Mouse (Mus musculus): ENCODE data around the gene Vwc2. TPM values are rescaled to one million over a fixed set of nuclear protein-coding genes. Genes with fewer than 3 reads are reported as not detected.
A peak's percentile ranks its signal among the peaks of the same experiment; 100 is the strongest.

Gene Vwc2
- polyA plus RNA-seq (2015; fragmentation: Nextera tagmentation; extraction: Ambion mirVana) = 0.86 and 1.0 TPM in 2 replicates

- no peak within 1 kb of the TSS for H3K27ac ChIP-seq
- H3K9ac ChIP-seq = no peak within 1 kb of the TSS
- peak within 1 kb of the TSS; percentile 84 for H3K4me2 ChIP-seq
- peaks cover 58% of the 10 kb centered on the region for H3K27me3 ChIP-seq
- H3K36me3 ChIP-seq = no peaks in the 10 kb centered on the region
- peaks cover 27% of the 10 kb centered on the region for H3K4me1 ChIP-seq (replicated peaks)
- H3K9me3 ChIP-seq (replicated peaks) = no peaks in the 10 kb centered on the region
- WGBS = under 1% methylated on average over 28 of the region's 28 CpGs
- peak within 1 kb of the TSS; percentile 49 for H3K4me3 ChIP-seq
- no peak for ATAC-seq (replicated peaks; ENCODE audit: insufficient number of reproducible peaks, insufficient read depth, low FRiP score, low read depth)
Observed at GRCm38 (mm10) chr11:11113576-11114233, at the start of gene Vwc2. TSS of gene Vwc2 (plus strand) at chr11:11114223.

- no peaks in the 10 kb centered on the region for H3K4me1 ChIP-seq (replicated peaks)
- no peak overlapping the region for H3K9ac ChIP-seq
- no peaks in the 10 kb centered on the region for H3K36me3 ChIP-seq
- no peak overlapping the region for H3K27ac ChIP-seq
- WGBS = 86% methylated on average over 1 of the region's 1 CpGs
- ATAC-seq (replicated peaks; ENCODE audit: insufficient number of reproducible peaks, insufficient read depth, low FRiP score, low read depth) = no peak
- H3K4me2 ChIP-seq = no peak overlapping the region
- H3K4me3 ChIP-seq = no peak overlapping the region
- no peaks in the 10 kb centered on the region for H3K27me3 ChIP-seq
- no peaks in the 10 kb centered on the region for H3K9me3 ChIP-seq (replicated peaks)
Observed at GRCm38 (mm10) chr11:11088162-11088756, 25.8 kb upstream of the Vwc2 start.

GRCm38 (mm10) chr11:11097606-11098005 is 16.4 kb upstream of the Vwc2 start:
- H3K9ac ChIP-seq = no peak overlapping the region
- no peaks in the 10 kb centered on the region for H3K27me3 ChIP-seq
- no peak overlapping the region for H3K27ac ChIP-seq
- no peak overlapping the region for H3K4me2 ChIP-seq
- H3K4me1 ChIP-seq (replicated peaks) = no peaks in the 10 kb centered on the region
- H3K9me3 ChIP-seq (replicated peaks) = no peaks in the 10 kb centered on the region; the same call in 1 of the 2 replicates
- ATAC-seq (replicated peaks; ENCODE audit: insufficient number of reproducible peaks, insufficient read depth, low FRiP score, low read depth) = no peak
- WGBS = 62% methylated on average over 1 of the region's 1 CpGs
- no peak overlapping the region for H3K4me3 ChIP-seq
- no peaks in the 10 kb centered on the region for H3K36me3 ChIP-seq

- ATAC-seq (replicated peaks; ENCODE audit: insufficient number of reproducible peaks, insufficient read depth, low FRiP score, low read depth) = no peak
- Histone ChIP-seq H3K36me3 (no peaks in the 10 kb centered on the region), H3K9me3 (replicated peaks) (no peaks in the 10 kb centered on the region; the same call in 1 of the 2 replicates), H3K9ac (no peak overlapping the region), H3K4me1 (replicated peaks) (no peaks in the 10 kb centered on the region), H3K4me3 (no peak overlapping the region), H3K27ac (no peak overlapping the region), H3K4me2 (no peak overlapping the region), H3K27me3 (no peaks in the 10 kb centered on the region)
- 69% methylated on average over 4 of the region's 4 CpGs for WGBS
Observed at GRCm38 (mm10) chr11:11098282-11098681, 15.7 kb upstream of the Vwc2 start.

GRCm38 (mm10) chr11:11099011-11099410 is 15.0 kb upstream of the Vwc2 start:
- Histone ChIP-seq H3K4me3 (no peak overlapping the region), H3K4me1 (replicated peaks) (no peaks in the 10 kb centered on the region), H3K27ac (no peak overlapping the region), H3K4me2 (no peak overlapping the region), H3K9me3 (replicated peaks) (no peaks in the 10 kb centered on the region; the same call in 1 of the 2 replicates), H3K27me3 (no peaks in the 10 kb centered on the region), H3K9ac (no peak overlapping the region), H3K36me3 (no peaks in the 10 kb centered on the region)
- 79% methylated on average over 5 of the region's 5 CpGs for WGBS
- ATAC-seq (replicated peaks; ENCODE audit: insufficient number of reproducible peaks, insufficient read depth, low FRiP score, low read depth) = no peak

GRCm38 (mm10) chr11:11102182-11102581 is 11.8 kb upstream of the Vwc2 start:
- Histone ChIP-seq H3K36me3 (no peaks in the 10 kb centered on the region), H3K9ac (no peak overlapping the region), H3K9me3 (replicated peaks) (no peaks in the 10 kb centered on the region), H3K27ac (no peak overlapping the region), H3K4me3 (no peak overlapping the region), H3K4me1 (replicated peaks) (no peaks in the 10 kb centered on the region), H3K27me3 (no peaks in the 10 kb centered on the region), H3K4me2 (no peak overlapping the region)
- ATAC-seq (replicated peaks; ENCODE audit: insufficient number of reproducible peaks, insufficient read depth, low FRiP score, low read depth) = no peak
- 59% methylated on average over 1 of the region's 1 CpGs for WGBS

GRCm38 (mm10) chr11:11102620-11103019 is 11.4 kb upstream of the Vwc2 start:
- Histone ChIP-seq H3K4me3 (no peak overlapping the region), H3K4me1 (replicated peaks) (no peaks in the 10 kb centered on the region), H3K27me3 (no peaks in the 10 kb centered on the region), H3K9ac (no peak overlapping the region), H3K27ac (no peak overlapping the region), H3K4me2 (no peak overlapping the region), H3K9me3 (replicated peaks) (no peaks in the 10 kb centered on the region), H3K36me3 (no peaks in the 10 kb centered on the region)
- WGBS = 31% methylated on average over 1 of the region's 1 CpGs
- ATAC-seq (replicated peaks; ENCODE audit: insufficient number of reproducible peaks, insufficient read depth, low FRiP score, low read depth) = no peak

- Histone ChIP-seq H3K9ac (no peak overlapping the region), H3K9me3 (replicated peaks) (no peaks in the 10 kb centered on the region), H3K27ac (no peak overlapping the region), H3K36me3 (no peaks in the 10 kb centered on the region), H3K4me1 (replicated peaks) (peaks cover 3% of the 10 kb centered on the region), H3K27me3 (peaks cover 14% of the 10 kb centered on the region), H3K4me2 (no peak overlapping the region), H3K4me3 (no peak overlapping the region)
- ATAC-seq (replicated peaks; ENCODE audit: insufficient number of reproducible peaks, insufficient read depth, low FRiP score, low read depth) = no peak
- 51% methylated on average over 3 of the region's 3 CpGs for WGBS
Observed at GRCm38 (mm10) chr11:11108922-11109321, 5.1 kb upstream of the Vwc2 start.

- Histone ChIP-seq H3K27ac (no peak overlapping the region), H3K4me1 (replicated peaks) (peaks cover 27% of the 10 kb centered on the region), H3K4me2 (peak overlapping the region; percentile 84), H3K9ac (no peak overlapping the region), H3K36me3 (no peaks in the 10 kb centered on the region), H3K9me3 (replicated peaks) (no peaks in the 10 kb centered on the region), H3K4me3 (peak overlapping the region; percentile 49), H3K27me3 (peaks cover 61% of the 10 kb centered on the region)
- 1% methylated on average over 34 of the region's 34 CpGs for WGBS
- no peak for ATAC-seq (replicated peaks; ENCODE audit: insufficient number of reproducible peaks, insufficient read depth, low FRiP score, low read depth)
Observed at GRCm38 (mm10) chr11:11114234-11115030, 409 bp downstream of the Vwc2 start.

- no peaks in the 10 kb centered on the region for H3K36me3 ChIP-seq
- H3K27me3 ChIP-seq = peaks cover 68% of the 10 kb centered on the region
- no peaks in the 10 kb centered on the region for H3K9me3 ChIP-seq (replicated peaks)
- ATAC-seq (replicated peaks; ENCODE audit: insufficient number of reproducible peaks, insufficient read depth, low FRiP score, low read depth) = no peak
- WGBS = under 1% methylated on average over 17 of the region's 17 CpGs
- no peak overlapping the region for H3K9ac ChIP-seq
- H3K27ac ChIP-seq = no peak overlapping the region
- peak overlapping the region; percentile 49 for H3K4me3 ChIP-seq
- H3K4me2 ChIP-seq = peak overlapping the region; percentile 84
- H3K4me1 ChIP-seq (replicated peaks) = peaks cover 27% of the 10 kb centered on the region
Observed at GRCm38 (mm10) chr11:11115031-11115647, 1.1 kb downstream of the Vwc2 start.

Measured in heart, embryonic 15.5 days (tissue).